Mouse (Mus musculus) left cerebral cortex, postnatal 14 days (tissue): ENCODE data around the gene Tnmd. TPM values are rescaled to one million over a fixed set of nuclear protein-coding genes. Genes with fewer than 3 reads are reported as not detected.

Experiments
- DNase-seq, 2 experiments: peaks; one replicate each; pipeline ENCODE4 v3.0.0; 2021 to 2022; ENCODE audit warnings: low spot score in 2 of 2, mixed read lengths in 1 of 2
- intact Hi-C: fragments of 180-260 bp; cut with DNase I; formaldehyde crosslinking; loops from one replicate; pipeline ENCODE4 v1.15.1; 2025
- long read RNA-seq, 2 experiments: library from polyadenylated mRNA; stranded (forward); transcript quantifications; one replicate each; pipeline ENCODE4 v2.0.0; 2021
- total RNA-seq, 2 experiments: library from RNA; stranded (reverse); gene quantifications; 2 replicates each; pipeline ENCODE4 v1.2.3; 2021

The Tnmd gene
- total RNA-seq: 1 to 10 TPM in 1 of 2 experiments, under 1 TPM in 1; 0.35 to 1.3 TPM
- long read RNA-seq, experiment 1: 0 reads
- long read RNA-seq, experiment 2: 0 reads

DNA sequence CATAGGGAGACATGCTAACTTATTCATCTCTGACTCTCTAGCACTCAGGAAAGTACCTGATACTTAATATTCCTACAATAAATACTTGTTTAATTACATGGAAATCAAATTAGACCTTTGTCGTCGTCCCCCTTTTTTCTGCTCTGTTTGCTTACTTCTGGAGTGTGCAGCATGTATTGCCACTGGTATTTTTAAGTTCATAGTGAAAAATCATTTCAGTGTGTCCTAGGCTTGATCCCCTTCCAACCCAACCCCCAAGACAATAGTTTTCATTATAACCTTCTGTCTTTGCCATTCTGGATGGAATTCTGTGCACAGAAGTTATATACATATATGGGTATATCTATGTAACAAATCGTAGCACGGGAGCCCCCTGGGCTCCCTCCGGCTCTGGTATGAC is at the start of gene Tnmd:
Tnmd (plus strand) TSS at position 301 of the 400 bp plus-strand sequence.
- intact Hi-C loops: no loop called here
- DNase-seq: no peak

DNA sequence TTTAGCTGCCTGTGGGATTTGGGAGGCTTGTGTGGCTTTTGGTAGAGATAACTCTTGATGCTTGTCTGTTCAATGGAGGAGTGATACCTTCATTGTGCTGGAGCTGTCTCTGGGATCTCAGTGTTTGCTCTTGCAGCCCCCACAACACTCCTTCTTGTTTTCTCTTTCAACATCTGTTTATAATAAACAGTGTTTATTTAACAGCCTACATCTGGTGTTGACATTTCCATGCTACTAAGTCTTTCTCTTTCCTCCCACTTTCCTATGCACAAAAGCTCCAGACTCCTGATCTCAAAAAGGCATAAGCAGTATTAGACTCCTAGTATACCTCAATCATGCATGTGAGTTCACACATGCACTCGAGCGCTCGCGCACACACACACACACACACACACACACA is 2.9 kb downstream of the Tnmd start:
- no peak for DNase-seq
- intact Hi-C loops: no loop called here

DNA sequence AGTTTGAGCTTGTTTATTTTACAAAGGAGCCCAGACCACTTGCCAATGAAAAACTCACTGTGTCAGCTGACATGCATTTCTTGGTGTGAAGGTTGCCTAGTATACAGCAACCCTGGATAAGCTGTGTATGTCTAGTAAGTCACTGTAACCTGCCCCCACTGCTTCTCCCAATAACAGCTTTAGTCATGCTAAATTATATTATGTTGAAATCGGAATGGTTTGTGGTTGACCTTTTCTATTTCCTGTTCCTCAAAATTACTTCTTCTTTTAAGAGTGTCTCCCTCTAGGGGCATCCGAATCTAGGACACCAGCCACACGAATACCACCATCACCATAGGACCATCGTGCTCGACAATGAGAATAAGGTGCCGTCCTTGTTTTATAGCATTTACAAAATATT is 19.0 kb downstream of the Tnmd start:
- intact Hi-C loops: no loop called here
- no peak for DNase-seq

DNA sequence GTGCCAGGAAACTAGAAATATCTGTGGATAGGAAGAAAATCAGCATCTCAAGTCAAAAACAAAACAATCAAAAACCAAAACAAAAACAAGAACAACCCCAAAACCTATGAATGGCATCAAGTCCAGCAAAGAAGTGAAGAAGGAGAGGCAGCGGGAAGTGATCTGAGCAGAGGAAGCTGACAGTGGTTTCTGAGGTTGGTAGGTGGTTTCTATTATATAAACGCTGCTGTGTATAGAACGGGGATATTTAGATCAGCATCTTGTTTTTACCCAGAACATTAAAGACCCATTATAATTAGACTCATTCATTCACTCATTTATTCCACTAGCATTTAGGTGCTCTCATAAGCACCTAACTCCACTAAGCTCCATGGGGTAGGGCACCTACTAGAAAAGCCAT is 36.5 kb downstream of the Tnmd start:
- no peak for DNase-seq
- intact Hi-C loops: no loop called here

DNA sequence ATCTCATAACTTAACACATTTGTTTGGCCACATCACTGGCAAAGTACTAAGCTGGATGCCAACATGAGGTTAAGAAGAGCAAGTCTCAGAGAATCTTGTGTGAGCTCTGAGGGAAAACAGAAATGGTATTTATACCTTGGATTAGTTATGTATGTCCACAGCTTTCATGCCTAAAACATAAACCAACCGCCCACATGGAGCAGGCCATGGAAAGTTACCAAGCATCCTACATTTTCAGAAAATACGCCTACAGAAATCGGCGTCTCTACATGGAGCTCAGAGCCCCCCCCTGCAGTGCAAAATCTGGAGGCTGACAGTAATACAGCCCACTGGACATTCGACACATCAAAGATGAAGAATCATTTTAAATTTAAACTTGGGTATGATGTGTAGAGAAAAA is 37.3 kb downstream of the Tnmd start:
- peak; percentile 15 to 53 for DNase-seq
- intact Hi-C loops: no loop called here

DNA sequence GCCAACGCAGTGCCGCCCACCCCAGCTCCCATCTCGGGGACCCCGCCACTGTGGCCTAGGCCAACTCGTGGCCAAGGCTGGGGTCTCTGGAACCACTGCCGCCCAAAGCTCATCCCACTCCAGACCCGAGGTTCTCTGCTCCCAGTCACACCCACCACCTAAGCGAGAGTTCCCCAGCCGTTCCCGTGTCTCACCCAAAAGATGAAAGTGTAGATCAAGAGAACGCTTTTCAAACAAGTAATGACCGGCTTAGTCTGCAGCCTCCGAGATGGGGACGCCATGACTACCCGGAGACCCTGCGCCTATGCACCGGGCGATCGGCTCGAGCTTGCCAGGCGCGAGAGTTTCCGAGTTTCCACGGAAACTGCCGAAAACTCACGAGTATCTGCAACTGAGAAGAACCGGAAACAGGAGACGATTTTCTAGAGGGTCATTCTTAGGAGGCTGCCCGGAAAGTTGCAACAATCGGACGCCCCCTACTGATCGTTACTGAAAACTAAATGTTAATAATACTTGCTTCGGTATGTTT is 47.3 kb downstream of the Tnmd start, which contains the start of gene Tspan6:
Tspan6 (minus strand) TSS at position 416 of the 529 bp plus-strand sequence.
- intact Hi-C loops: loop anchor here (5.0 kb wide), 1 partner anchor 111 kb away; no protein-coding TSS in a partner anchor
- peak; percentile 83 to 89 for DNase-seq

DNA sequence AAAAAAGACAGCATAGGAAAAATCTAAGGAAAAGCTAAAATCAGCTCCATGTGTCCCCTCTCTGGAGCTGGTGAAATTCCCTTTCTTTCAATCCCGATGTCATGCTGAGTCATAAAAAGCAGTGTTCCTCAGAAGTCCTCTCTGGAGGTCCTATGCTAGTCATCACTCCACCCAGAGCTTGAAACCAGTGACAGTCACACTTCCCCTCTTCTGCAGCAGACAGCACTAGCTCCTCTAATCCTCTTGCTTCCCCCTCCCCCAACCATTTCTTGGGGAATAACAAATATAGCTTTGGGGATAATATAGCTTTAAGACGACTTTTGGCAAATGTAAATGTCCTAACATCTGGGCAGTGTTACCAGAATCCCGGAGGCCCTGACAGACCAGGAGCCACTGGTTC is 57.5 kb downstream of the Tnmd start, which contains the start of gene Srpx2:
Srpx2 (plus strand) TSS at position 166 of the 400 bp plus-strand sequence.
- DNase-seq: no peak
- intact Hi-C loops: no loop called here

DNA sequence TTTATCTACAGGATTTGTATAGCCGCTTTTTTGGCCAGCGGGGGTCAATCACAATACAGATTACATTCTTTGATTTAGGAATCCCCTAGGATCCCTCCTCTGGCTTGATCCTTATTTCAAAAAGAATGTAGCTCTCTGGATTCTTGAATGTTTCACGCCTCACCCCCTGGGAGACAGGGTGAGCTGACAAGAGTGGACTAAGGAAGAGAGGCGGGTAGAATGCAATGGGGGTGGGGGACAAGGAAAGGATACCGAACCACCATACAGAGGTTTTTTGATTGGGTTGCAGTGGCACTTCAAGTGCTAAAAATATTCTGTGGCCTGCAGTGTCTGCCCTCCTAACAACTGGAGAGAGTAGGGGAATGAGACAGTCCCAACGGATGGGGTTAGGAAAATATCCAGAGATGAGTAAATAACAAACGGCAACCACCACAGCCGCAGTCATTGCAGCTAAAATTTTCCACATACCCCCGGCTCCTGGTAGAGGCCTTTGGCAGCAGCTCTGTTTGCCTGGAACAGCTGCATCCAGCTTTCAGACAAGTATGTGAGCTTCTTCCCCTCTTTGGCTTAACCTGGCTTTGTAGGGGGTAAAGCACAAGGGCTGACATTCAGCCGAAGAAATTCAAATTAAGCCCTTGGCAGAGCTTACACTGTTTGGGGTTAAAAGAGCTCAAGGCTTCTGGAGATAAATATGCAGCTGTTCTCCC is 60.8 kb downstream of the Tnmd start:
- intact Hi-C loops: no loop called here
- no peak for DNase-seq

DNA sequence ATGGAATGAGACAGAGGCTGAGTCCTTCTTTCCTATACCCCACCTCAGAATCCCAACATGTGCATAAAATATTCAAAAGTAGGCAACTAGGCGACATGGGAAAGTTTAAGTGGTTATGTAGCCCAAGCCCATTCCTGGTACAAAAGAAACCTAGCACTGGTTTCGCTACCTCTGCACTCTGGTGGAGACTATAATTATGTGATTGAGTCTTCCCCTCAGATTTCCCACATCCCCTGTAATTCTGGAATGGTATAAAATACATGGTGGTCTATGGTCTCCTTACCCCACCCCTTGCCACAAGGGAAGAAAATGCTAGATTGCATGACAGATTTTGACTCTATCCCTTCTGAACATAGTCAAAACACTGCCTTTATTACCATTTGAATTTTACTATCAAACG is 62.2 kb downstream of the Tnmd start:
- intact Hi-C loops: no loop called here
- no peak for DNase-seq

DNA sequence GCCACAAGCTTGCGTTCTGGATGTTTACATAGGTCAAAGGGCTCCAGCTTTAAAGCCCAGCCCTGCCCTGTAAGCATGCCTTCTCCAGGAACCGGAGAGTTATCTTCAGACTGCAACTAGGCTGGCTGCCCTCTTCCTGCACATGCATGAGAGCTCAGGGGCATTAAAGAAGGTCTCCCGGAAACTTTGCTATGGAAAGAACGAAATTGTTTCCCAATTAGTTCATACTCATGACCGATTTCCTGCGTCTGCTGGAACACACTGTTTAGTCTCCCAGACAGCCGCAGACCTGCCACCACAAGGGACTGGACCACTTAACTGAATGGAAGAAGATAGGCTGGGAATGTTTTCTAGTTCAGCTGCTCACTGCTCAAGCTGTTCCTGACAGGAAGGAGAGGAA is 63.4 kb downstream of the Tnmd start:
- intact Hi-C loops: no loop called here
- no peak for DNase-seq

Other genes with a start within 250 kb of the Tnmd start
- gene Pcdh19, start 162.0 kb upstream of the Tnmd start, total RNA-seq: 10 to 100 TPM; 52.1 to 55.0 TPM
- 10 to 100 TPM; 29.4 to 34.9 TPM for gene Tspan6, start 47.4 kb downstream of the Tnmd start, total RNA-seq
- 1 to 10 TPM; 1.4 to 2.0 TPM for gene Srpx2, start 57.4 kb downstream of the Tnmd start, total RNA-seq
- gene Sytl4, start 130.8 kb downstream of the Tnmd start, total RNA-seq: under 1 TPM; 0.40 to 0.51 TPM
- gene Cstf2, start 208.2 kb downstream of the Tnmd start, total RNA-seq: 100 to 1,000 TPM; 127 to 144 TPM